Mouse (Mus musculus): ENCODE measurements at regions not wholly inside any gene's neighbourhood (a gene's known extent, or its start where the extent isn't known, plus 50 kb on each side); places are given as distances from the start of the nearest gene placed in this dataset.

DNA sequence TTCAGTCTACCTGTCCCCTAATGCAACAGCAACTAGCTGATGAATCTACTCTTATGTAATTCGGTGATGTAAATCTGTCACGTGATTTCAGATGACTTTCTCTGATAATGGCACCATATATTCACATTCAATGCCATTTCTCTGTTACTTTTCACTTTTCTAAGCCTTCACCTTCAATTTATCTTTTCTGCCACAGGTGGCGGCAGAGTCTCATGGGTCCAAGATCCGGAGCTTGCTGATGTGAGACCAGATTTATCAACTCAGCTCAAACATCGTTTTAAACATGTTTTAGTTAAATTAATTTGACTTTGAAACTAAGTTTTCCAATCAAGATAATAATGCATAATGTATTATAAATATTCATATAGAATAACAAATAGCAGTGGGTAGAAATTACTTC is 148.4 kb upstream of the Cadm2 start:
- TF ChIP-seq CTCF (IDR thresholded peaks at IDR 0.05), result peak; percentile 75
- Histone ChIP-seq H3K4me3 (ENCODE audit: low read depth, low read length) (no peak overlapping the region), H3K4me1 (ENCODE audit: insufficient read depth, low read length) (no peaks in the 10 kb centered on the region), H3K36me3 (ENCODE audit: insufficient read depth, low read length) (no peaks in the 10 kb centered on the region), H3K27ac (ENCODE audit: low read depth, low read length) (no peak overlapping the region), H3K27me3 (ENCODE audit: insufficient read depth, low read length) (no peaks in the 10 kb centered on the region), H3K4me2 (ENCODE audit: low read depth, low read length, poor library complexity, severe bottlenecking) (no peak overlapping the region), H3K9me3 (ENCODE audit: low read length) (no peaks in the 10 kb centered on the region), H3K9ac (replicated peaks; ENCODE audit: low read length, poor library complexity, severe bottlenecking) (no peak overlapping the region)
- 41% methylated on average over 5 of the region's 5 CpGs for WGBS
- peak; percentile 47 for DNase-seq (ENCODE audit: low spot score)
- no peak for ATAC-seq (ENCODE audit: low FRiP score)

DNA sequence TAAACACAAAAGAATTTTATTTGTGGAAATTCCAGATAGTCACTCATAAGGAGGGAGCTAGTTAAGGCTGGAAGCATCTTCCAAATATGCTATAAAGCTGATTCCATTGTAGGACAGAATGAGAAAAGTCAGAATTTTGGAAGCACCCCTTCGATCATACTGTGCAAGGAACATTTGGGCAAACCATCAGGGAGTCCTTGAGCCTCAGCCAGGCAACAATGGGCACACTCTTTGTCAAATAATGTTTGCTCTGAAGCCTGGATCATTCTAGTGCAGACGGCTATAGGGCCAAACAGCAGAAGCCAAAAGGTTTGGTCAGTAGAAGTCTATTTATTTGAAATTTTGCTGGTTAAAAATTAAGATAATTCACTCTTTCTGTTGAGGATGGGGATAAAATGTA is 114.7 kb upstream of the Cadm2 start:
- H3K36me3 ChIP-seq (ENCODE audit: insufficient read depth, low read length), result no peaks in the 10 kb centered on the region

GRCm38 (mm10) chr16:67698619-67699018 is 77.9 kb upstream of the Cadm2 start:
- no peaks in the 10 kb centered on the region for H3K4me1 ChIP-seq (ENCODE audit: insufficient read depth, low read length)
- H3K4me2 ChIP-seq (ENCODE audit: low read depth, low read length, poor library complexity, severe bottlenecking), result no peak overlapping the region
- H3K36me3 ChIP-seq (ENCODE audit: insufficient read depth, low read length), result no peaks in the 10 kb centered on the region
- no peak for TF ChIP-seq CTCF (IDR thresholded peaks at IDR 0.05)
- no peak overlapping the region for H3K27ac ChIP-seq (ENCODE audit: low read depth, low read length)
- 71% methylated on average over 3 of the region's 3 CpGs for WGBS
- DNase-seq (ENCODE audit: low spot score) (no peak), ATAC-seq (ENCODE audit: low FRiP score) (no peak)
- no peaks in the 10 kb centered on the region for H3K9me3 ChIP-seq (ENCODE audit: low read length)
- H3K9ac ChIP-seq (replicated peaks; ENCODE audit: low read length, poor library complexity, severe bottlenecking), result no peak overlapping the region
- H3K27me3 ChIP-seq (ENCODE audit: insufficient read depth, low read length), result no peaks in the 10 kb centered on the region
- no peak overlapping the region for H3K4me3 ChIP-seq (ENCODE audit: low read depth, low read length)

More for the DNA sequence above, 114.7 kb upstream of the Cadm2 start:
- Histone ChIP-seq H3K9ac (replicated peaks; ENCODE audit: low read length, poor library complexity, severe bottlenecking) (no peak overlapping the region), H3K4me3 (ENCODE audit: low read depth, low read length) (no peak overlapping the region), H3K27me3 (ENCODE audit: insufficient read depth, low read length) (no peaks in the 10 kb centered on the region), H3K4me2 (ENCODE audit: low read depth, low read length, poor library complexity, severe bottlenecking) (no peak overlapping the region), H3K9me3 (ENCODE audit: low read length) (no peaks in the 10 kb centered on the region), H3K4me1 (ENCODE audit: insufficient read depth, low read length) (no peaks in the 10 kb centered on the region), H3K27ac (ENCODE audit: low read depth, low read length) (no peak overlapping the region)
- no peak for TF ChIP-seq CTCF (IDR thresholded peaks at IDR 0.05)
- 75% methylated on average over 2 of the region's 2 CpGs for WGBS
- DNase-seq (ENCODE audit: low spot score), result no peak
- ATAC-seq (ENCODE audit: low FRiP score), result no peak
